Mouse (Mus musculus) monocyte, adult 5-6 weeks (primary cell): ENCODE results near the gene Zdhhc24. TPM values are rescaled to one million over a fixed set of nuclear protein-coding genes. Genes with fewer than 3 reads are reported as not detected.
A peak's percentile ranks its signal among the peaks of the same experiment; 100 is the strongest.
"Not testable (repeated sequence)": the region's sequence is repeated elsewhere in the genome, so short reads cannot be mapped to it uniquely, and the experiment has no call there.

Experiments used
- ATAC-seq: fragments of 153-309, 156-312 bp; replicated peaks from 2 replicates; pipeline ENCODE4 v1.8.0; 2017; ENCODE audit warnings: mild to moderate bottlenecking; ENCODE audit not compliant: low TSS enrichment, insufficient number of reproducible peaks, severe bottlenecking, poor library complexity, low FRiP score
- total RNA-seq: library from RNA; stranded (forward); fragments of 200-1000, 200-491, 200-594 nt; gene quantifications from 3 replicates; pipeline ENCODE4 v1.2.3, GENCODE M21; 2017

Gene Zdhhc24
- total RNA-seq, 1 experiment from 2014 or later, result 12.4 TPM

GRCm38 (mm10) chr19:4874613-4875012 lies 3.9 kb upstream of the Zdhhc24 start:
- ATAC-seq, result not testable (repeated sequence)

GRCm38 (mm10) chr19:4876241-4876640 lies 2.2 kb upstream of the Zdhhc24 start:
- ATAC-seq, result no peak

DNA sequence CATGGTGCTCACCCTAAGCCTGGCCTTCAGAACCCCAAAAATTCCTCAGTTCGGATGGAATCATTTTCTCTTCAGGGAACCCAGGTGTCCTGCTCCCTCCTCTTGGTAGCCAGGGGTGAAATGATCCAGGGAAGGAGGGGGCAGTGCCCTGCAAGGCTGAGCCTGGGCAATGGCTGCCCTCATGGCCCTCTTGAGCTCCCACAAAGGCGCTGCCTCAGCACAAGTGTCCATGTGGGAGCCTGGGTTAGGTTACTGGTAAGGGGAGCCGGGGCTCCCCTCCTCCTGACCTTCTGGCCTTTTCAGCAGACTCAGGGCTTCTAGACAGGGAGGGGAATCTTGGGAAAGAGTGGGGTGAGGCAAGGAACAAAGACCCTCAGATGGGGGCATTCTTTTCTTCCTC lies 1.7 kb upstream of the Zdhhc24 start:
- no peak for ATAC-seq

- no peak for ATAC-seq
Observed at GRCm38 (mm10) chr19:4877785-4878184, 683 bp upstream of the Zdhhc24 start, which contains the start of gene Actn3. Actn3 (minus strand) TSS chr19:4877909.

DNA sequence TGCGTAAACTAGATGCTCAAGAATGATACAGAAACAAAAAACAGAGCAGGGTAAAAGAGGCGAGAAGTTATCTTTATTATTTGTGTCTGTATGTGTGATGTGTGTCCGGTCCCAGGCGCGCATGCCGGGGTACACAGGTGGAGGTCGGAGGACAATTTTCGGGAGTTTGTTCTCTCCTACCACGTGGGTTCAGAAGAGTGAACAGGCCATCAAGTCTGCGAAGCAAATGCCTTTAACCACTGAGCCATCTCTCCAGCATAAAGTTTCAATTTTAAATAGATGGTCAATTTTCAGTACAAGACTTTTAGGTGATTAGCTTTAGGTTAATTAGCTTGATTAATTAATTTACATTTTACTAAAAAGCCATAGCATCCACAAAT lies 846 bp downstream of the Zdhhc24 start:
- no peak for ATAC-seq

DNA sequence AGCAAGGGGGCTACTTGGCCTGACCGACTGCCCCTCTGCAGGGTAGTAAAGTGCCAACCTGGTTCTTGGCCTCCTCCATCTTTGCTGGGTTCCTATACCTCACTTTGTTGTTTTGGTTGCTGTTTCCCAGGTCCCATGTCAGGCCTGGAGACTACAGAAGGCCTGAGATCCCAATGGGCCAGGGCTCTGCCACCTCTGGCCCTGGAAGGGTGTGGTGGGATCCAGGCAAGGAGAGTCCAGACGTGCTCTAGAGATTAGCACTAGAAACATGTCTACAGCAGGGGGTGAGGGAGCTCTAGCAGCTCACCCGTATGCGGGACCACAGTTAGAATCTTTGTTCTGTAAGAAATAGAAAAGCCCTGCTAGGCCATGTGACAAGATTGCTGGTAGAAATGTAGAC lies 5.5 kb downstream of the Zdhhc24 start:
- no peak for ATAC-seq

DNA sequence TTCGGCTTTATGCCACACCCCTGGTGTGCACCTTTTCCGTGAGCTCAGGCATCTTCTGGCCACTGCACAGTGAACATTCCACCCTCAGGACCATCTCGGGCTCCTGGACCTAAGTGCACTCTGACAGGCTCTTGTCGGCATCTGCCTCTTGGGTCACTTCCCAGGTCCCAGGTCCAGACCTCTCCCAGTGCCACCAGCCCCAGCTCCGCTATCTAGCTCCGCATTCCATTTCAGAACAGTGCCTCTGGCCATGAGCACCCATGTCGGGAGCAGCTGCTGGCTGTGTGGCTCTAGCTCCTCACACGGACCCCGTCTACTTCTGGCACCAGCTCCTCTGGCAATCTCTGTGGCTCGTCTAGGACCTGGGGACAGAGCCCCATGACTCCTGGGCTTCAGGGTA lies 11.3 kb downstream of the Zdhhc24 start:
- no peak for ATAC-seq

- no peak for ATAC-seq
Observed at GRCm38 (mm10) chr19:4891798-4892197, 13.3 kb downstream of the Zdhhc24 start.

- no peak for ATAC-seq
Observed at GRCm38 (mm10) chr19:4896780-4897520, 18.5 kb downstream of the Zdhhc24 start.

- no peak for ATAC-seq
Observed at GRCm38 (mm10) chr19:4898972-4899371, 20.5 kb downstream of the Zdhhc24 start.

- no peak for ATAC-seq
Observed at GRCm38 (mm10) chr19:4899888-4900287, 21.4 kb downstream of the Zdhhc24 start.

- ATAC-seq, result peak; percentile 68; the same call in 1 of the 2 replicates
Observed at GRCm38 (mm10) chr19:4905979-4906794, 27.7 kb downstream of the Zdhhc24 start, which contains the start of gene Bbs1. Bbs1 (minus strand) TSS chr19:4906628.

GRCm38 (mm10) chr19:4908107-4908506 lies 29.6 kb downstream of the Zdhhc24 start:
- no peak for ATAC-seq

DNA sequence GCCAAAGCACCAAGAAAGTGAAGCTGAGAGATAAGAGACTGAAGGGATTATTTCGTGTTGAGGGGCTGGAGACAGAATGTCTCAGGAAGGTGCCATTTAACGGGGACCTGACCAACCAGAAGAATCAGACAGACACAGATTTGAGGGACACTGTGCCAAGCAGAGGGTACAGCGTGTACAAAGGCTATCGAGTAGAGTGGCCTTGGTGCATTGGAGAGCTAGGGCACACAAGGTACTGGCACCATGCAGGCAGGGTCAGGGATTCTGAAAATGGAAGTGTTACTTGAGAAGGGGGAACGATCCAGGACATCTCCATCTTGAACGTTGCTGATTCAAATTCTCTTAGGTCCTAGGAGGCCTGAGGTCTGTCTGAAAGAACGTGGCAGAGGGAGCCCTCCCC lies 30.9 kb downstream of the Zdhhc24 start:
- no peak for ATAC-seq

- no peak for ATAC-seq
Observed at GRCm38 (mm10) chr19:4915924-4916603, 37.6 kb downstream of the Zdhhc24 start.

- ATAC-seq, result no peak
Observed at GRCm38 (mm10) chr19:4916827-4917226, 38.4 kb downstream of the Zdhhc24 start.

- no peak for ATAC-seq
Observed at GRCm38 (mm10) chr19:4919652-4920051, 41.2 kb downstream of the Zdhhc24 start.

DNA sequence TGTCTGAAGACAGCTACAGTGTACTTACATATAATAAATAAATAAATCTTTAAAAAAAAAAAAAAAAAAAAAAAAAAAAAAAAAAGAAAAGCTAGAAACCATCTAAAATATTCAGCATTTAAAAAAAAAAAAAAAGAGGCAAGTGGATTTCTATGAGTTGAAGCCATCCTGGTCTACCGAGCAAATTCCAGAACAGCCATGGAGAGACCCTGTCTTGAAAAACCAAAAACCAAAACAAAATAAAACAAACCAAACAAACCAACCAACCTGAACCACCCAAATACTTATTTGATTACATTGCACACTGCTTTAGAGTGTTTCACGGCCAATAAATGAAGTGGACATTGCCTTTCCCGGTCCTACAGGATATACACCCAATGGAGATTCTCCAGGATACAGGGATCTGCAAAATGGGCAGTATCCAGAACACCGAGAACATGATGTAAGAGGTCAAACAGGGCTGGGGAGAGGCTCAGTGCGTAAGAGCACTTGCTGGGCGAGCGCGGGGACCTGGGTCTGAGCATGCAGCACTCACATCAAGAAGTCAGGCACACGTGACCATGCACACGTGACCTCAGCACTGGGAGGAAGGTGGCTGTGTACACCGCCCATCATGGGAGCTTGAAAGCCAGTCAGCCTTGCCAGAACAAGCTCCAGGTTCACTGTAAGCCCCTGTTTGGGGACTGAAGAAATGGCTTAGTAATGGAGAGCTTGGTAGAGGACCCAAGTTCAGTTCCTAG lies 46.8 kb downstream of the Zdhhc24 start:
- no peak for ATAC-seq
